Mouse (Mus musculus): ENCODE data around the gene Lefty1. TPM values are rescaled to one million over a fixed set of nuclear protein-coding genes. Genes with fewer than 3 reads are reported as not detected.
A peak's percentile ranks its signal among the peaks of the same experiment; 100 is the strongest.
"Not testable (repeated sequence)": the region's sequence is repeated elsewhere in the genome, so short reads cannot be mapped to it uniquely, and the experiment has no call there.

Gene Lefty1
- total RNA-seq, 4 experiments from 2014 or later = 0.19 to 0.34 (median 0.24) TPM; not detected in 1

DNA sequence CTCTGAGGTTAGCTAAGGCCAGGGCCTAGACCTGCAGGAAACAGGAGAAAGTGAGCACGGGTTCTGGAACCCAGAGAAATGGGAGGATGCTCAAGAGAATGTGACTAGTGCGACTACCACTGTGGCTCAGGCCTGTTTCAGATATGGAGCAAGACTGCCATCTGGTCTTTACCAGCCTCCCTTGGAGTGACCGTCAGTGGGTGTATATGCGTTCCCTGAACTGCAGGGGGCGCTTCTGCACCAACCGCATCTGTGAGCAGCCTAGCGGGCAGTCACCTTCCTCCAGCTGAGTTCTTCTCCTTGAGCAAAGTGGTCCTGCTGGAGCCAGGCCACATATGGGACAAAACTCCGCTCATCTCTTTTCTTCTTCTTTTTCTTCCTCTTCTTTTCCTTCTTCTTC lies 15.1 kb upstream of the Lefty1 start:
- DNase-seq (ENCODE audit: low spot score in 2 of 2) = no peak

DNA sequence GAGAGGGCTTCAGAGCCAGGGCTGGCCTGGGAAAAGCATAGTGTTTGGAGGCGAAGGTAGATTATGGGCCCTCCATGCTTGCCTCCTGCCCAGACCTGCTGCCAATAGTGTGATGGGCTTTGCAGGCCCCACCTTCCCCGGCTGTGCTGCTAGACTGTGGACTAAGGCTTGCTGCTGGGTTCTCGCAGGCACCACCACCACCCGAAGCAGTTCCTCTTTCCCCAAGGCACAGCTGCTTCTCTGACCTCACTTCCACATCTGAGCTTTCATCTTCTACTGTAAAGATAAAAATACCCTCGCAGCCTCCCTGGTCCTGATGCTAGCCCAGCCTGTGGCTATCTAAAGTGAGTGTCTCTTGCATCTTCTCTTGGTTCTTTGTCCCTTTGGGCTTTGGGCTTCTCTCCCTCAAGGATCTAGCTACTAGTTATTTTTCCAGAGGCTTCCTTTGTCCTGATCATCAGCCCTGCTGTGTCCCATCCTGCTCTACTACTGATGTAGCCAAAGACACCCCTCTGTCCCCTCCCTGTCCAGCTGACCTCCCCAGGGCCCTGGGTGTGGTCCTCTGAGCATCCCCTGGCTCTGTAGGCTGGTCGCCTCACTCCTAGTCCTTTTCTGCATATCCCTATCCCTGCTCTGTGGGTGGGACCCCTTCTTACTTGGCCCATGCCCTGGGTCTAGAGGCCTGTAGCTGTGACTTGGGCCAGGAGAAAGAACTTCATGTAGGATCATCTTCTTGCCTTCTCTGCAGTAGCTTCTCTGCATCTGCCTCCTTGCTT lies 12.4 kb upstream of the Lefty1 start:
- DNase-seq (ENCODE audit: low spot score in 2 of 2) = no peak

DNA sequence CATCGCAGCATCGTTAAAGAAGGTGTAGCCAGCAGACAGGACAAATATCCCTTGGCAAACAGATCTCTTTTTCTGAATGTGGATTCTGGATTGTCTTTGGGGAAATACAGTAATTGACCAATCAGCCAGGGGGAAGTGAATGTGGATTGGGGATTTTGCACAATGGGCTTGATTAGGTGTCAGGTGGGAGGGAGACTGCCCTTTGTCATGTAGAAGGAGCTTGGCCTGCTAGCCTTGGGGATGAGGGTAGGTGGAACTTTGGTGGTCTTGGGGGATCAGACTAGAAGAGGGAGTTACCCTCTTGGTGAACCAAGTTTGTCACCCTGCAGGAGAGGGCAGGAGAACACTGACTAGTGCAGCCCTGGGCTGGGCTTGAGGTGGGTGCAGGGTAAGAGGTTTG lies 10.1 kb upstream of the Lefty1 start:
- no peak for DNase-seq (ENCODE audit: low spot score in 2 of 2)

DNA sequence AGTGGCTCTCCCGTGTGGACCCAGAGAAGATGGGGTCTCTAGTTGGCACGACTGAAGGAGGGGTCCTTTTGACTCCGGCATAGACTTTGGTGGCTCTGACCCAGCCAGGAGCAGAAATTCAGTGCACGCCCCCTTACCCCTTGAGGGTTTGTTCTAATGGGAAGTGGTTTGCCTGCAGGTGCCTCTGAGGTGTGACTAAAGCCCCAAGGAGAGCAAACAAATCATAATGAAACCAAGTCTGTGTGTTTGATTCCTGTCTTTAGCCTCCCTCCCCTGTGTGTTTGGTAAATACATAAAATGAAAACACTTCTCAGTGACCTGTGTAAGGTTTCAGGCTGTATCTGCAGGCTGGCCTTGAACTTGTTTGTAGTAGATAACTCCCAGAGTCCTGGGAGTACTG lies 8.5 kb upstream of the Lefty1 start:
- no peak for DNase-seq (ENCODE audit: low spot score in 2 of 2)

DNA sequence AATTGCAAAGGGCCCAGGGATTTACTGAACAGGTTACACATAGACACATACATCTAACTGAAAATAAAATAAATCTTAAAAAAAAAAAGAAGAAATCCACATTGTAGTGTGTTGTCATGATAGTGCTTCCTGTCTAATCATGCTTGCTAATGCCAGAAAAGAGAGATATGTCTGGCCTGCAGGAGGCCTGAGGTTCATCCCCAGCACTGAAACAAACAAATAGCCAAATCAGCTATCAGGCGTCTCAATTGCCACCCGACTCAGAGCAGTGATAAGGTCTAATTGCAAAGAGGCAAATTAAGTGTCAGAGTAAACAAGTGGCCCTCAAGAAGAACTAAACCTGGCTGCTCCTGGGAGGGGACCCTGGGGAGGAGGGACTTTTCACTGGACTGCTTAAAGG lies 5.2 kb upstream of the Lefty1 start:
- DNase-seq (ENCODE audit: low spot score in 2 of 2) = no peak

DNA sequence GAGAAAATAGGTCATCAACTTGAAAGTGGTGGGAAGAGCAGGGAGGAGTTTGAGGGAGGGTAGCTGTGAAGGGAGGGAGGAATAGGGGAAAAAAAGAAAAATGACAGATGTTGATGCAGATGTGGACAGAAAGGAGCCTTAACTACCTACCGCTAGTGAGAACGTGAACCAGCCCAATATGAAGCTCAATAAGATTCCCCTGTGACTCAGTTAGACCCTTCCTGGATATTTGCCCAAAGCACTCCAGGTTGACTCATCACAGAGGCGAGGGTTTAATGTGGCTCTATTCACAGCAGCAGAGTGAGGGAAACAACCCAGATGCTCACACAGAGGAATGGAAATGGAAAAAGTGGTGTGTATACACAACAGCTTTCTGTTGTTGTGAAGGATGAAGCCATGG lies 3.7 kb upstream of the Lefty1 start:
- DNase-seq (ENCODE audit: low spot score in 2 of 2) = no peak

DNA sequence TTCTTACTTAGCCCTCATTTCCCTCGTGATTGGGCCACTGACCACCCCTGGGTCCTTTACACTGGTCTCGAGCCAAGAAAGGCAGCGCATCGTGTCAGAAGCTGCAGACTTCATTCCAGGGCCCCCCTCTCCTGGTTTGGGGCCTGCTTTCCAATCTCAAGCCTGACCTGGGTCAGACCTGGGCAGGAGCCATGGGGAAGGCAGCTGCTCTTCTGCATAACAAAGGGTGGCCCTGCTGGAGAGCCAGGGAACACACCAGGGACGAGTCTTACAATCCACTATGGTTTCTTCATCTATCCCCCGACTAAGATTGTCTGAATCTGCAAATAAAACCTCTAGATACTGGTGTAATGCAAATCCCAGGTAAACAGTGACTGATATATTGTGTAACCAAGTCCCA lies 1.2 kb upstream of the Lefty1 start:
- DNase-seq (ENCODE audit: low spot score in 2 of 2) = no peak

DNA sequence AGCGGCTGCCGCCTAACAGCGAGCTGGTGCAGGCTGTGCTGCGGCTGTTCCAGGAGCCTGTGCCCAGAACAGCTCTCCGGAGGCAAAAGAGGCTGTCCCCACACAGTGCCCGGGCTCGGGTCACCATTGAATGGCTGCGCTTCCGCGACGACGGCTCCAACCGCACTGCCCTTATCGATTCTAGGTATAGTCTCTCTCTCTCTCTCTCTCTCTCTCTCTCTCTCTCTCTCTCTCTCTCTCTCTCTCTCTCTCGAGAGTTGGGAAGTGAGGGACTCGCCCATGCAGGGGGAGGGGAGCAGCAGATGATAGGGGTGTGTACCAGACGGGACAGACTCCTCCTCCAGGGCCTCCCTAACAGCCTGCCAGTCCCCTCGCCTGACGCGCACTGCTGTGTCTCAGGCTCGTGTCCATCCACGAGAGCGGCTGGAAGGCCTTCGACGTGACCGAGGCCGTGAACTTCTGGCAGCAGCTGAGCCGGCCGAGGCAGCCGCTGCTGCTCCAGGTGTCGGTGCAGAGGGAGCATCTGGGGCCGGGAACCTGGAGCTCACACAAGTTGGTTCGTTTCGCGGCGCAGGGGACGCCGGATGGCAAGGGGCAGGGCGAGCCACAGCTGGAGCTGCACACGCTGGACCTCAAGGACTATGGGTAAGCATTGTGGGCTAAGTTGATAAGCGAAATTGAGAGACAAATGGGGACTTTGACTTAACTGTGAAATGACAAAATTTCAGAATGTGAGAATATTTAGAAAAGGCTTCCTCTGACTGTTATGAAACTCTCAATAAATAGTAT lies 2.0 kb downstream of the Lefty1 start:
- DNase-seq (ENCODE audit: low spot score in 2 of 2) = peak; percentile 30 to 49

DNA sequence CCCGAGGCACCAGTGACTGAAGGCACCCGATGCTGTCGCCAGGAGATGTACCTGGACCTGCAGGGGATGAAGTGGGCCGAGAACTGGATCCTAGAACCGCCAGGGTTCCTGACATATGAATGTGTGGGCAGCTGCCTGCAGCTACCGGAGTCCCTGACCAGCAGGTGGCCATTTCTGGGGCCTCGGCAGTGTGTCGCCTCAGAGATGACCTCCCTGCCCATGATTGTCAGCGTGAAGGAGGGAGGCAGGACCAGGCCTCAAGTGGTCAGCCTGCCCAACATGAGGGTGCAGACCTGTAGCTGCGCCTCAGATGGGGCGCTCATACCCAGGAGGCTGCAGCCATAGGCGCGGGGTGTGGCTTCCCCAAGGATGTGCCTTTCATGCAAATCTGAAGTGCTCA lies 2.8 kb downstream of the Lefty1 start:
- not testable (repeated sequence) for DNase-seq (ENCODE audit: low spot score in 2 of 2)

DNA sequence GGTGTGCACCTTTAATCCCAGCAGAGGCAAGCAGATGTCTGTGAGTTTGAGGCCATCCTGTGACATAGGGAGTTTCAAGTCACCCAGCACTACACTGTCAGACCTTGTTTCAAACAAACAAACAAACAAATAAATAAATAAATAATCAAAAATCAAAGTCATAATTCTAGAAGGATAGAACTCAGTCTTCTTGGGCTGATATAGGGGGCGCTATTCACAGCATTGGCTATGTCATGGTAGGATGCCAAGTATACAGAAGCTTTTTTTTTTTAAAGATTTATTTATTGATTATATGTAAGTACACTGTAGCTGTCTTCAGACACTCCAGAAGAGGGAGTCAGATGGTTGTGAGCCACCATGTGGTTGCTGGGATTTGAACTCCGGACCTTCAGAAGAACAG lies 4.0 kb downstream of the Lefty1 start:
- not testable (repeated sequence) for DNase-seq (ENCODE audit: low spot score in 2 of 2)

DNA sequence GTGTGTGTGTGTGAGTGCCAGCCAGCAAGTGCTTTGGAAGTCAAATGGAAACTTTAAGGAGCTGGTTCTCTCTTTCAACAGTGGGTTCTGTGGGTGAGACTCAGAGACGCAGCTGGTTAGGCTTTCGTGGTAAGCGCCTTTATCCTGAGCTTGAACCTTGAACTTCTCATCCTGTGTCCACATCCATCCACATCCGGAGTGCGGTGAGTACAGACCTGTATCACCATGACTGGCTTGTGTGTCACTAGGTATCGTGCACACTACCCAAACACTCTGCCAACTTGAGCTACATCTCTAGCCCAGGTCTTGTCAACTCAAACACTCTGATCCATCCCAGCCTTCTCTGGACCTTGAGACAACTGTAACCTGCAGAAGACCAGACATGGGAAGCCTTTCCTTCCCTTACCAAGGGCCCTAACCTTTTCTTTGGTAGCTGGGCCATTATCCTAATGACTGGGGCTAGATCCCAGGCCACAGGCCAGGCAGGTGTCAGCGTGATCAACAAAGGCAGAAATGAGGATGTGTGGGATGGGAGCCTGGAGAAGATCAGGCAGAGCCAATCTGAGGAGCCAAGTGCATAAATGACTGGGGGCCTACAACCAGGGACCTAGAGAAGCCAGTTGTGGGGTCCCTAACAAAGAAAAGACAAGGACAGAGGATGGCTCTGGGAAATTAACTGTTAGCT lies 6.1 kb downstream of the Lefty1 start:
- DNase-seq (ENCODE audit: low spot score in 2 of 2) = no peak

DNA sequence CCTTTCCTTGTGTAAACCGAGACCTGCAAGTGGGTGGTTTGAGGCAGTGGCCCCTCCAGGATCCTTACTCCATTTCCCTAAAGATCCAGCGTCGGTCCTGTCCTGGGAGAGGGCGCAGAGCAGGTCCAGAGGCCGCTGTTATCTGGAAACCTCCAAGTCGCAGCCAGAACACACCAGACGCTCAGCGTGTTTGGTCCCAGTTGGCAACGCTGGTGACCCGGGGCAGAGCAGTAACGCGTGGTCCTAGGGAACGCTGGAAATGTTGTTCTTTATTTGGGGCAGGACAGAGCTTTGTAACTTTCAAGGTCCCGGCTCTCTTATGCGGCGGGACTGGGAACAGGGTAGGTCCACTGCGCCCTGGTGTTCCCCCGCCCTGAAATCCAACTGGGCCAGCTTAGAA lies 6.9 kb downstream of the Lefty1 start:
- no peak for DNase-seq (ENCODE audit: low spot score in 2 of 2)

DNA sequence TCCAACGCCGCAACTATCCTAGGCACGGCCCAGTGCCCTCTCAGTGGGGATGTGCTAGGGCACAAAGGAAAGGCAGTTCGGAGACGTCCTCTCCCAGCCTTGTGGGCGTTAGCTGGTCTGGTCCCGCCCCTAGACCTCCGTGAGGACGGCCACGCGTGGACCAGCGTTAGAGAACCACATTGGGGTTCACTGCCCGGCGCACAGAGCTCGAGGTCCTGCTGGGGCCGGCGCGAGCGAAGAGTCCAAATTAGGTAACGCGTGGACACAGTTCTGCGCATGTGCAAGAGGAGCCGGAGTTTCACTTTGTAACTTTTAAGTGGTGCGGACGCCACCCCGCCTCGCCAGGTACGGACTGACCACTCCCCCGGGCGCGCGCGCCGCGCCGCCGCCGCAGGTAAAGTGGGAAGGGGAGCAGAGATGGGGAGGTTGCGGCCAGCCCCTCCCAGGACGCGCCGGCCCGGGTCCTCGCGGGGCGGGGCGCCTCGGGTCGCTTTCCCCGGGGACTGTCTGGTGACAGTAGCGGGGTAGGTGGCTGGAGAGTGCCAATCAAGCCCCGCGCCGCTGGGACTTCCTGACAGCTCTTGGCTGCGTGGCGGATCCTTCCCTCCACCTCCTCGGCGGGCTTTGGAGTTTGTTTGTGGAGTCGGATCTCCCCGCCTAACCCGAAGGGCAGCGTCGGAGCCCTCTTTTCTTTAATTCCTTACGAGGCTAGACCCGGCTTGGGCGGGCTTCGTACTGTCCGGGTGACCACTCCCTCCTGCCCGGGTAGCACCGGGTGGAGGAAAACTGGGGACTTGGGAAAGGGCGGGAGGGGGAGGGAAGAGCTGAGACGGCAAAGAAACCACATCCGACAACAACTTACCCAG lies 7.6 kb downstream of the Lefty1 start, which contains the start of gene Tmem63a:
Tmem63a (plus strand) TSS at position 179 of the 866 bp plus-strand sequence.
- DNase-seq (ENCODE audit: low spot score in 2 of 2) = peak; percentile 66 to 75

DNA sequence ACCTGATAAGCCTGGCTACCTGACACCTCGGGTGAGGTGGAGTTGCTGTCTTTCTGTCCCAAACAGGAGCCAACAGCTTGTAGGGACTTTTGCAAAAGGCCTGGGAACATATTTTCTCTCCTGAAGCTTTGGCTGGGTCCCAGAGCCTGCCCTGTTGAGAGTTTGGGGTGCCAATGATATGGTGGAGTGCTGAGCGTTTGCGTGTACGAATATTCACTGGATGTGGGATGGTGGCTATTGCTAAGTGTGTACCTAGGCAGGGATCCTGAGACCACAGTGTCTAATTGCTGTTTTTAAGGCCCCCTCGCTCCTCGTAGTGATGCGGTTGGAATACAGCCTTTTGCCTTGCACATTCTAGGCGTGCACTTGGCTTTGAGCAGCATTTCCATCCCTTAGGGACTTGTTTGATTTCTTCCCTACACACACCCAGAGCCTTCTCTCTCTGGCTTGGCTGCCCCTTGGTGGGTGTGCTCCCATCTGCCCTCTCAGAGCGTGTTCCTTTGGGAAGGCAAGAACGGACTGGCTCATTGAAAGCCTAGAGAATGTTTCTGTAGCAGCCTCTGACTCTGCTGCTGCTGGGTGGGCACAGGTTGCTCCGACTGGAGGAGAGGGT lies 8.3 kb downstream of the Lefty1 start:
- DNase-seq (ENCODE audit: low spot score in 2 of 2) = peak; percentile 33 to 34

DNA sequence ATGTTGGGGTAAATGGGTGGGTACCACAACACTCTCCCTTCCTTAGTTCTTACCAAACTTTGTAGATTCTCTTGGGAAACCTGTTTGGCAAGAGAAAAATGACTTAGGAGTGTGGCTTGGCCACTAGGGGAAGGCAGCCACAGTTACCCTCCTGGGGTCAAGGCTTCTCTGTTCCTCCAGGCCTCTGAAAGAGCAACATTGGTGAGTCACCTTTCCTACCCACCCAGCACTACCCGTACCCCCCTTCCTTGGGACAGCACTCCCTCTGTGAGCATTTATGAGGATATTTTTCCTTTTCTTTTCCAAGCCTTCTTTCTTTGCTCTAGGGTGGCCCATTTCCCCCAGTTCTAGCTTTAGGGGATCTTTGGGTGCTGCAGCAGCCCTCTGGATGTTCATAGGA lies 9.1 kb downstream of the Lefty1 start:
- no peak for DNase-seq (ENCODE audit: low spot score in 2 of 2)

DNA sequence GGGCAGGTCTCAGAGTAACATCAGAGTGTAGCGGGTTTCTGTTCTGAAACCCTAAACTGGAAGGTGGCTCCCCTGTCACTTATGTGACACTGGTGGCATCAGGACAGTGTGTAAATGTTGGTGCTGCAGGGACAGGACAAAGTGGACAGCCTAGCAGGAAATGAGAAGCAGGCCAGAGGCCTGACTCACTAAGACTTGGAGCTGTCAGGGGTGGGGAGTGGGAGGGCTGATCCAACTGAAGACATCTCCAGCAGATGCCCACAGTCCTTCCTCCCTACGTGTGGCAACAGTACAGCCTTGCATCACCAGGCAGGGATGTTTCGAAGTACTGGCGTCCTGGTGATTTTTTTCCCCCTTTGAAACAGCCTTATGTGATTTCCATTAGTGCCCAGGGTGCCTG lies 9.7 kb downstream of the Lefty1 start:
- no peak for DNase-seq (ENCODE audit: low spot score in 2 of 2)

DNA sequence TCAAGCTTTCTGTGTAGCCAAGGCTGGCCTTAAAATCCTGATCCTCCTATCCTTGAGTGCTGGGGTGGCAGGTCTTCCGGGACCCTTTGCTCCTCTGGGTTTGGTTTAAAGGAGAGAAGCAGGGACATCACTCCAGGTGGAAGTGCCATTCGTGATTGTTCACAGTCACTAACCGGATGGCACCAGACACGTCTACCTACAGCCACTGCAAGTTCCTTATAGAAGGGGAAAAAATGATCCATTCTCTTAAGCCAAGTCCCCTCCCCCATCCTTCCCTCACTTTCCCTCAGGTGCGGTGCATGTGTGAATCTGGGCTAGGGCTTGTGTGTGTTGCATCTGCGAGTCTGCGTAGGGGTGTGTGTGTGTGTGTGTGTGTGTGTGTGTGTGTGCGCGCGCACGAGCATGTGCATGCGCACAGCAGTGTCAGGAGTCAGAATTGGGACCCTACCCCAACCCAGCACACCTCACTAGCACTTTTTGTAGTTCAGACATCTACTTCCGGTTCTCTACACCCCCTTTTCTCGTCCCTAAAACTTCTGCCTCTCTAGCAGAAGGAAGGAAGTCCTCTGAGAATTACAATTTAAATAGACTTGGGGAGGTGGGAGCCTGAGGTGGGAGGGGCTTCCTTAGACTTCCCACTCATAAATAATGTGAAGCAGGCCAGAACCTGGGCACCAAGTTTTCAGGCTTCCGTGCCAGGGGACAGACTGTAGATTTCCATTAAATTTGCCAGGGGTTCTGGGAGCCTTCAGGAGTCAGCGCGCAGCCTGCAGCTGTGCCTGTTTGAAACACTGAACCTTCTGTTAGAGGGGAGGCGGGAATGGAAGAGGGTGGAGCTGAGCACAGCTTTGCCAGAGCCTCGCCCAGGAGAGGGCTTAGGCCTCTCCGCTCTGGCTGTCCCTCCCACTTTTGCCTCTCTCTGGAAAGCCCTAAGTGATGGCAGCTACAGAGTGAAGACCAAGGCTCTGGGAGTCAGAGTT lies 10.5 kb downstream of the Lefty1 start:
- DNase-seq (ENCODE audit: low spot score in 2 of 2) = peak; percentile 43 to 56

DNA sequence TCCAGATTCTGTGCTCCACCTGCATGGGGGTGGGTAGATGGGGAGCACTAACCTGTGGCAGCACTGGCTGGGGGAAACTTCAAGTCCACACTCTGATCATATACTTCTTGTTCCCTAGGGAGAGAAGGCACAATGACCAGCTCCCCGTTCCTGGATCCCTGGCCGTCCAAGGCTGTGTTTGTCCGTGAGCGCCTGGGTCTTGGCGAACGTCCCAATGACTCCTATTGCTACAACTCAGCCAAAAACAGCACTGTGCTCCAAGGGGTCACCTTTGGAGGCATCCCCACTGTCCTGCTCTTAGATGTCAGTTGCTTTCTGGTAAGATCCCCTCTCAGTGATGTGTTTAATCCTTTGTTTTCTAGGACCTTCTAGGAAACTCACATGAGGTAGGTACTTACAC lies 11.6 kb downstream of the Lefty1 start:
- DNase-seq (ENCODE audit: low spot score in 2 of 2) = no peak

DNA sequence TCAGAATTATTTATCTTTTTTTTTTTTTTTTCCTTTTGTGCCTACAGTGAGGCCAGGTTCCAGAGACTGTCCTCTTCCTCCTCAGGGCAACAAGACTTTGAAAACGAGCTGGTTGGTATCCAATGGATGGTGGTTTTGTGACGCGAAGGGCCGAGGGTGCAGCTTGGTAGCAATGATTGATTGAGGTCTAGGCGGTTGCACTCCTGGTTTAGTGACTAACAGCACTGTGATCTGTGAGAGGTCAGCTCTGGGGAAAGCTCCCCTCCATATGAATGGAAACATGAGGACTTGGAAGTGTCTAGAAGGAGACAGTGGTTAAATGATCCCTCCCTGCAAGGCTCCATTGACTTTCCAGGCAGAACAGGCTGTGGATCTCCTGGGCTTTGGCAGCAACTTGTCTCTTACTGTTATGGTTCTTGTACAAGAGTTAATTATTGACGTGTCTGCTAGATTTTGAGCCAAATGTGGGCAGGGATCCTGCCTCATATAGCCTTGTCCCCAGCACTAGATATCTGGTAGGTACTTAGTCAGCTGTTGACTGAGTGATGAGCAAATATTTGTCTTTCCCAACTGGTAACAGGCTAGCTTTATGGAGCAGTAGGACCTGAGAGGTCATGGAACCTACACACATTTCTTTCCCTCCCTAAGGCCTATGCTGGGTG lies 17.4 kb downstream of the Lefty1 start:
- no peak for DNase-seq (ENCODE audit: low spot score in 2 of 2)
